Mouse (Mus musculus): ENCODE measurements around the gene Gse1.
A peak's percentile ranks its signal among the peaks of the same experiment; 100 is the strongest.

Gene Gse1

GRCm38 (mm10) chr8:120528332-120528731, 300.1 kb downstream of the Gse1 start:
- no peak for DNase-seq (ENCODE audit: low read depth in 1 of 2, low spot score in 2 of 2)

GRCm38 (mm10) chr8:120529226-120529625, 301.0 kb downstream of the Gse1 start:
- peak in 1 of 2 experiments; percentile 17 for DNase-seq (ENCODE audit: low read depth in 1 of 2, low spot score in 2 of 2)

GRCm38 (mm10) chr8:120530954-120531656, 302.8 kb downstream of the Gse1 start:
- no peak for DNase-seq (ENCODE audit: low read depth in 1 of 2, low spot score in 2 of 2)

GRCm38 (mm10) chr8:120531775-120532516, 303.7 kb downstream of the Gse1 start:
- DNase-seq (ENCODE audit: low read depth in 1 of 2, low spot score in 2 of 2), result no peak

GRCm38 (mm10) chr8:120532517-120533215, 304.4 kb downstream of the Gse1 start:
- no peak for DNase-seq (ENCODE audit: low read depth in 1 of 2, low spot score in 2 of 2)

GRCm38 (mm10) chr8:120533380-120533779, 305.1 kb downstream of the Gse1 start:
- DNase-seq (ENCODE audit: low read depth in 1 of 2, low spot score in 2 of 2), result no peak

- DNase-seq (ENCODE audit: low read depth in 1 of 2, low spot score in 2 of 2), result no peak
Observed at GRCm38 (mm10) chr8:120534080-120534479, 305.8 kb downstream of the Gse1 start.

GRCm38 (mm10) chr8:120534504-120535368, 306.5 kb downstream of the Gse1 start:
- DNase-seq (ENCODE audit: low read depth in 1 of 2, low spot score in 2 of 2), result peak; percentile 55 to 73

- peak in 1 of 2 experiments; percentile 8 for DNase-seq (ENCODE audit: low read depth in 1 of 2, low spot score in 2 of 2)
Observed at GRCm38 (mm10) chr8:120535452-120536305, 307.4 kb downstream of the Gse1 start.

GRCm38 (mm10) chr8:120536306-120537206, 308.3 kb downstream of the Gse1 start:
- peak in 1 of 2 experiments; percentile 17 for DNase-seq (ENCODE audit: low read depth in 1 of 2, low spot score in 2 of 2)

GRCm38 (mm10) chr8:120537207-120537817, 309.1 kb downstream of the Gse1 start:
- DNase-seq (ENCODE audit: low read depth in 1 of 2, low spot score in 2 of 2), result peak in 1 of 2 experiments; percentile 11

GRCm38 (mm10) chr8:120537818-120538396, 309.7 kb downstream of the Gse1 start:
- no peak for DNase-seq (ENCODE audit: low read depth in 1 of 2, low spot score in 2 of 2)

GRCm38 (mm10) chr8:120538397-120539240, 310.4 kb downstream of the Gse1 start:
- peak; percentile 62 to 72 for DNase-seq (ENCODE audit: low read depth in 1 of 2, low spot score in 2 of 2)

GRCm38 (mm10) chr8:120539381-120539774, 311.1 kb downstream of the Gse1 start:
- peak; percentile 66 to 69 for DNase-seq (ENCODE audit: low read depth in 1 of 2, low spot score in 2 of 2)

- no peak for DNase-seq (ENCODE audit: low read depth in 1 of 2, low spot score in 2 of 2)
Observed at GRCm38 (mm10) chr8:120539775-120540625, 311.7 kb downstream of the Gse1 start.

GRCm38 (mm10) chr8:120542995-120543394, 314.7 kb downstream of the Gse1 start:
- DNase-seq (ENCODE audit: low read depth in 1 of 2, low spot score in 2 of 2), result no peak
